Mouse (Mus musculus) heart, adult 10 weeks (tissue): ENCODE results near the gene Lhfpl3. TPM values are rescaled to one million over a fixed set of nuclear protein-coding genes. Genes with fewer than 3 reads are reported as not detected.

Source experiments
- polyA plus RNA-seq: library from polyadenylated mRNA; stranded (reverse); fragments of 350-450 nt; fragmentation: Illumina TruSeq; extraction: RNeasy Lipid Tissue Mini Kit (QIAGEN cat#74804); gene quantifications from one replicate; pipeline ENCODE4 v1.2.3, GENCODE M21; 2014; ENCODE audit warnings: low read depth, low replicate concordance

The Lhfpl3 gene
- polyA plus RNA-seq: not detected

GRCm38 (mm10) chr5:22745885-22746532 is at the start of gene Lhfpl3:
Gene Lhfpl3 (plus strand): TSS chr5:22746059.

Other genes starting within 250 kb of the Lhfpl3 start
- 14.1 TPM for gene Orc5, start 195.6 kb upstream of the Lhfpl3 start, polyA plus RNA-seq